Mouse (Mus musculus): ENCODE measurements around the gene S1pr3. TPM values are rescaled to one million over a fixed set of nuclear protein-coding genes. Genes with fewer than 3 reads are reported as not detected.

Gene S1pr3
- polyA plus RNA-seq, 2 experiments: 74.0 to 113 TPM

DNA sequence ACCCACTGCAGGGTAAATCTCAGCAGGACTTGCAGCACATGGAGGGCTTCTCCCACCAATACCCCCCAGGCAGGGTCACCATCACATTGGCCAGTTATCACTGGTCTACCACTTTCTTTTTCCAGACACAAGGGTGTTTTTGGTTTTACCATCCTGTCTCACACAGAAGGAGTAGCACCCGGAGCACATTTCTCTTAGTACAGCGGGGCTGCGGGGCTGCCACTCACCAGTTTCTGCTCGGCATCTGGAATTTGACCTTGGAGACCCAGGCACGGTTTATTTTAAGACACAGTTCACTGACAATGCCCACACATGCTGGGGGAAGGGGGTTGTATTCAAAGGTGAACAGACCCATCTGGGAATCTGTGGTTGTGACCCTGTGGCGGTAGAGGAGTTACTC lies 28.8 kb upstream of the S1pr3 start:
- TF ChIP-seq POLR2A (IDR thresholded peaks at IDR 0.05; ENCODE audit: borderline replicate concordance, extremely low read depth, insufficient read depth, insufficient read length): no peak
- Histone ChIP-seq H3K36me3 (ENCODE audit: control insufficient read depth, insufficient read depth, low read length) (no peaks in the 10 kb centered on the region), H3K4me1 (ENCODE audit: control insufficient read depth, insufficient read depth, low read length) (peaks cover 17% of the 10 kb centered on the region), H3K27me3 (ENCODE audit: control insufficient read depth, insufficient read depth, low read length) (no peaks in the 10 kb centered on the region), H3K4me2 (replicated peaks; ENCODE audit: low read depth, low read length, severe bottlenecking) (no peak overlapping the region), H3K4me3 (replicated peaks; ENCODE audit: low read length) (no peak overlapping the region), H3K9me3 (ENCODE audit: control insufficient read depth, low read length) (no peaks in the 10 kb centered on the region), H3K9ac (ENCODE audit: low read depth, low read length, severe bottlenecking) (0 out of 2 replicates have a peak overlapping the region, but pooled peaks have one; percentile 6), H3K27ac (replicated peaks; ENCODE audit: low read depth, low read length) (0 out of 2 replicates have a peak overlapping the region, but pooled peaks have one; percentile 33)
- no peak for ATAC-seq (ENCODE audit: low FRiP score, low read depth)
- WGBS: 12% methylated on average over 6 of the region's 6 CpGs
- DNase-seq (ENCODE audit: low spot score): no peak

DNA sequence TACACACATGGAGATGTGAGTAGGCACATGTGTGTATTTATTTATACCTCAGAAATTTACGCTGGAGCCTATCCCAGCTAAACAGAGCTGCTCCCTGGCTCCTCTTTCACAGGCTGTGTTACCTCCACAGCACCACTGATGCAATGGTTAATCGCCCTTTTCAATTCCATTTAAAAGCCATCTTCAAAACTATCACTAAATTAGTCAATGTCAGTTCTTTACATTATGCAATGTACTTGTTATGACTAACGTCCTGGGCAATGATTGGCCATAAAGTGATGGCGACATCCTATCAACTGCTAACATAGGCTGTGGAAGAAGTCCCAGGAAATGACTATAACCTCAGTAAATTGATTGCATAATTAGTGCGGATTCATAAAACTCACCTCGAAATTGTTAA lies 26.9 kb upstream of the S1pr3 start:
- H3K4me3 ChIP-seq (replicated peaks; ENCODE audit: low read length): no peak overlapping the region
- ATAC-seq (ENCODE audit: low FRiP score, low read depth) (no peak), DNase-seq (ENCODE audit: low spot score) (no peak)
- no peaks in the 10 kb centered on the region for H3K27me3 ChIP-seq (ENCODE audit: control insufficient read depth, insufficient read depth, low read length)
- H3K4me1 ChIP-seq (ENCODE audit: control insufficient read depth, insufficient read depth, low read length): peaks cover 17% of the 10 kb centered on the region
- no peak overlapping the region for H3K4me2 ChIP-seq (replicated peaks; ENCODE audit: low read depth, low read length, severe bottlenecking)
- H3K9ac ChIP-seq (ENCODE audit: low read depth, low read length, severe bottlenecking): no peak overlapping the region
- 78% methylated on average over 6 of the region's 6 CpGs for WGBS
- H3K27ac ChIP-seq (replicated peaks; ENCODE audit: low read depth, low read length): no peak overlapping the region
- no peaks in the 10 kb centered on the region for H3K9me3 ChIP-seq (ENCODE audit: control insufficient read depth, low read length)
- TF ChIP-seq POLR2A (IDR thresholded peaks at IDR 0.05; ENCODE audit: borderline replicate concordance, extremely low read depth, insufficient read depth, insufficient read length): no peak
- H3K36me3 ChIP-seq (ENCODE audit: control insufficient read depth, insufficient read depth, low read length): no peaks in the 10 kb centered on the region

DNA sequence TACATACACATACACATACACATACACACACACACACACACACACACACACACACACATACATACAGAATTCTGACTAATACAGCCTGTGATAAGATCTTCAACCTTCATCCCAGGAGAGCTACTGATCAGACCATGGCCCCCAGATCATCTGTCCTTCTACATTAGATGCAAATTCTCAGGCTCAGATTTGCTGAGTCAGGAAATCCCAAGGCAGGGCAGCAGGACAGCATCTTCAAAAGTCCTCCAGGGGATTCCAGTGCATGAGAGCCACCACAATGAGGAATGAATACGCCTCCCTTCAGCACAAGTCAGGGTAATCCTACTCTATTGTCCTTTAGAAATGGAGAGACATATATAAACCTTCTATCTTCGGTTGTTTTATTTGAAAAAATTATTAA lies 23.5 kb upstream of the S1pr3 start:
- Histone ChIP-seq H3K9me3 (ENCODE audit: control insufficient read depth, low read length) (no peaks in the 10 kb centered on the region), H3K27me3 (ENCODE audit: control insufficient read depth, insufficient read depth, low read length) (no peaks in the 10 kb centered on the region), H3K4me1 (ENCODE audit: control insufficient read depth, insufficient read depth, low read length) (no peaks in the 10 kb centered on the region), H3K9ac (ENCODE audit: low read depth, low read length, severe bottlenecking) (no peak overlapping the region), H3K4me2 (replicated peaks; ENCODE audit: low read depth, low read length, severe bottlenecking) (no peak overlapping the region), H3K36me3 (ENCODE audit: control insufficient read depth, insufficient read depth, low read length) (no peaks in the 10 kb centered on the region), H3K27ac (replicated peaks; ENCODE audit: low read depth, low read length) (no peak overlapping the region), H3K4me3 (replicated peaks; ENCODE audit: low read length) (no peak overlapping the region)
- WGBS: 89% methylated on average over 2 of the region's 2 CpGs
- DNase-seq (ENCODE audit: low spot score) (no peak), ATAC-seq (ENCODE audit: low FRiP score, low read depth) (no peak)
- no peak for TF ChIP-seq POLR2A (IDR thresholded peaks at IDR 0.05; ENCODE audit: borderline replicate concordance, extremely low read depth, insufficient read depth, insufficient read length)

DNA sequence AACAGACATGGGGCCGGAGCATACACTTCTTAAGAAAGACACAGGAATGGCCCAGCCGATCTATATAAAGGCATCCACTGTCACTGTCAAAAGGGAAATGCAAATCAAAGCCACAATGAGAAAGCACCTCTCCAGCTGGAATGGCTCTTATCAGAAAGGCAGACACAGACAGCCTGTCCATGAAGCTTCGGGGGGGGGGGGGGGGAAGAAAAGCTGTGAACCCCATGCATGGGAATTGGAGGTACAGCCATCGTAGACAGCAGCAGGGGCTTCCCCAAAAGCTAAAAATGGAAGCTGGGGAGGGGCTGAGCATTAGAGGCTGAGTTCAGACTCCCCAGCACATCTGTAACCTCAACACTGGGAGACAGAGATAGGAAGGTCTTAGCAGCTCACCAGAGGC lies 20.5 kb upstream of the S1pr3 start:
- Histone ChIP-seq H3K9ac (ENCODE audit: low read depth, low read length, severe bottlenecking) (no peak overlapping the region), H3K9me3 (ENCODE audit: control insufficient read depth, low read length) (no peaks in the 10 kb centered on the region), H3K36me3 (ENCODE audit: control insufficient read depth, insufficient read depth, low read length) (no peaks in the 10 kb centered on the region), H3K27ac (replicated peaks; ENCODE audit: low read depth, low read length) (no peak overlapping the region), H3K4me2 (replicated peaks; ENCODE audit: low read depth, low read length, severe bottlenecking) (no peak overlapping the region), H3K4me1 (ENCODE audit: control insufficient read depth, insufficient read depth, low read length) (peaks cover 4% of the 10 kb centered on the region; the same call in 1 of the 2 replicates), H3K27me3 (ENCODE audit: control insufficient read depth, insufficient read depth, low read length) (no peaks in the 10 kb centered on the region), H3K4me3 (replicated peaks; ENCODE audit: low read length) (no peak overlapping the region)
- no peak for TF ChIP-seq POLR2A (IDR thresholded peaks at IDR 0.05; ENCODE audit: borderline replicate concordance, extremely low read depth, insufficient read depth, insufficient read length)
- no peak for DNase-seq (ENCODE audit: low spot score)
- 60% methylated on average over 4 of the region's 4 CpGs for WGBS
- ATAC-seq (ENCODE audit: low FRiP score, low read depth): no peak

DNA sequence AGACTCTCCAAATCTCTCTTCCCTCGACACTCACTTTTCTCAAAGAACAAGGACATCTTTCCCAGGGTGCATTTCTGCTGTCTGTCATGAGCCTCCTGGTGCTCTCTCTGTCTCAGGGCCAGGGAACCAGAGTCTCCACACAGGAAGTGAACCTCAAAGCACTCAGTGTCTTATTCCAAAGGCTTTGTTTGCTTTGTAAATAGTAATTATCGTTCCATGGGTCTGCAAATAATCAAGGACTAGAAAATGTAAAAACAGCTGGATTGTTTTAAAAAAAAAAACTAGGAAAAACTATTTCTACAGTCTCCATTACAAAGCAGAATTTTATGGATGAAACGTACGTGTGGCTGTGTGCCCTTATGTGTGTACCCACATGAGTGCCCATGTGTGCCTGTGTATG lies 18.0 kb upstream of the S1pr3 start:
- Histone ChIP-seq H3K36me3 (ENCODE audit: control insufficient read depth, insufficient read depth, low read length) (no peaks in the 10 kb centered on the region), H3K9me3 (ENCODE audit: control insufficient read depth, low read length) (peaks cover 5% of the 10 kb centered on the region), H3K4me2 (replicated peaks; ENCODE audit: low read depth, low read length, severe bottlenecking) (no peak overlapping the region), H3K4me3 (replicated peaks; ENCODE audit: low read length) (no peak overlapping the region), H3K9ac (ENCODE audit: low read depth, low read length, severe bottlenecking) (no peak overlapping the region), H3K27ac (replicated peaks; ENCODE audit: low read depth, low read length) (no peak overlapping the region), H3K27me3 (ENCODE audit: control insufficient read depth, insufficient read depth, low read length) (no peaks in the 10 kb centered on the region), H3K4me1 (ENCODE audit: control insufficient read depth, insufficient read depth, low read length) (peaks cover 4% of the 10 kb centered on the region; the same call in 1 of the 2 replicates)
- WGBS: 26% methylated on average over 4 of the region's 4 CpGs
- no peak for TF ChIP-seq POLR2A (IDR thresholded peaks at IDR 0.05; ENCODE audit: borderline replicate concordance, extremely low read depth, insufficient read depth, insufficient read length)
- DNase-seq (ENCODE audit: low spot score) (no peak), ATAC-seq (ENCODE audit: low FRiP score, low read depth) (no peak)

All from limb, embryonic 14.5 days (tissue).